Mouse (Mus musculus) cerebellum, postnatal 25 days (tissue): ENCODE data around the gene Pim3.

Source experiments
- DNase-seq, 2 experiments: peaks; one replicate each; pipeline ENCODE4 v3.0.0; 2021; ENCODE audit warnings: mixed read lengths in 2 of 2

Gene Pim3

GRCm38 (mm10) chr15:88837199-88837932, 24.6 kb upstream of the Pim3 start:
- peak; percentile 31 to 51 for DNase-seq

DNA sequence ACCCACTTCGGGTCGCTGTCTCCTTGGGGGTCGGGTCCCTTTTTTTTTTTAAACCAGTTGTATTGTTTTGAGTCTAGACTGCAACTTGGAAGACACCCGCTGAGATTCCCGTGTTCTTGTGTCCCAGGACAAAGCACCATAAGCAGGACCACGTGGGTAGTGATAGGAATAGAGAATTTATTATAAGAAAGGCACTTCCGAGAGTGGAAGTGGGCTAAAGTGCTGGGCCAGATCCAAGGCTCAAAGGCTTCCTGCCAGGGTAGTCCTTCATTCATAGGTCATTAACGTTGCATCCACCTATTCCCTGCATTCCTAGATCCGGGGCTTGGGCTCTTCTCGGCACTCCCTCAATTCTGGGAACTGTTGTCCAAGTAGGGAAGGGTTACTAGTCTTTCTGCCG, 24.0 kb upstream of the Pim3 start:
- DNase-seq = no peak

- DNase-seq = peak; percentile 57 to 70
Measured at GRCm38 (mm10) chr15:88839271-88839670, 22.7 kb upstream of the Pim3 start.

DNA sequence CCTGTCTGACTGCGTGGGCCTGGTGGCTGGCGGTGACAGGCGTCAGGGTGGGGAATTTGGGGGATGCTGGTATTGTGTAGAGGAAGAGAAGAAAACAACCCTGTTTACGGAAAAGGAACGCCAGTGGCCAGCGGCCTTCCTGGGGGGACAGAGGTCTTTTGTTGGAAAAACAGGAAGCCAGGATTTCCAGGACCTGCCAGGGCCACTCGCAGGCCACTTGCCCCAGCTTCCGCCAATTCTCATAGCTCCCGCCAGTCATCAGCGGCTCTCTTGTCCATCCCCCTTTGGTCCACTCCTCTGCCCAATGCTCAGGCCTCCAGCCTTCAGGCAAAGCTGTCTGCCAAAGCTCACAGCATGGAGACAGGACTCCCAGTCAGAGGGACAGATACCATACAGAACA, 21.9 kb upstream of the Pim3 start:
- DNase-seq = peak; percentile 70

GRCm38 (mm10) chr15:88841160-88841559, 20.8 kb upstream of the Pim3 start:
- DNase-seq = peak; percentile 48 to 62

- peak; percentile 90 to 92 for DNase-seq
Measured at GRCm38 (mm10) chr15:88841580-88842299, 20.2 kb upstream of the Pim3 start.

- no peak for DNase-seq
Measured at GRCm38 (mm10) chr15:88842300-88842673, 19.7 kb upstream of the Pim3 start.

GRCm38 (mm10) chr15:88843486-88844097, 18.4 kb upstream of the Pim3 start:
- DNase-seq = peak in 1 of 2 experiments; percentile 44

DNA sequence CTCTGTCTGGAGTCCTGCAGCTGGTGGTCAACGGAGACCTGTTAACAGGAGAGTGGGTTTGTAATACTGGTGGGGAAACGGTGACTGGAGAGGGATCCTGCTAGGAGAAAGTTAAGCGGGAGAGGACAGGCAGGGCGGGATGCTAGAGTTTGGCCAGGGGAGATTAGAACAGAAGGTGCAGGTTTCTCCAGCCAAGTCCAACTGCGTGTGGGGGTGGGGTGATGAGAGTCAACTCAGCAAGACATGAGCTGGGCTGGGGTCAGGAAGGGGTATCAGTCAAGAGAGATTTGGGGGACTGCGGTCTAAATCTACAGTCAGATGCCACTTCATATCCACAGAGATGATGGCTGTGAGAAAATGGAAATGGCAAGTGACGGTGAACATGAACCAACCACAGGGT, 17.0 kb upstream of the Pim3 start:
- peak in 1 of 2 experiments; percentile 69 for DNase-seq

DNA sequence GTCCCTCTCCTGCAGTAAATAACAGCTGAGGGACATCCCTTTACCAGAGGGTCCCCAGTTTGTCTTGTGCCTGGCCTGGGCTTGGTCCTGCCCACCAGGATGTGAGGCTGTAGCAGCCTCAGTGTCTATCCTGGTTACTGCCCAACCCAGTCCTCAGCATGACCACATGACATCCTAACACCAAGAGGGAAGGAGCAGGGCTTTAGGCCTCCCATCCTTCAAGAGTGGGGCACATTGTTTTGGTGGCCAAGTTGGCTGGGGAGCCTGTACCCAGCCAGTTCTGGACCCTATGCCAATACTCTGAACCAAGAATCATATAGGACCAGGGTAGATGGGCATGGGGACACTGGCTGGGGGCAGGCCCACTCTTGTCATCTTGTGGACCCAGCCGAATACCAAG, 13.3 kb upstream of the Pim3 start:
- no peak for DNase-seq

DNA sequence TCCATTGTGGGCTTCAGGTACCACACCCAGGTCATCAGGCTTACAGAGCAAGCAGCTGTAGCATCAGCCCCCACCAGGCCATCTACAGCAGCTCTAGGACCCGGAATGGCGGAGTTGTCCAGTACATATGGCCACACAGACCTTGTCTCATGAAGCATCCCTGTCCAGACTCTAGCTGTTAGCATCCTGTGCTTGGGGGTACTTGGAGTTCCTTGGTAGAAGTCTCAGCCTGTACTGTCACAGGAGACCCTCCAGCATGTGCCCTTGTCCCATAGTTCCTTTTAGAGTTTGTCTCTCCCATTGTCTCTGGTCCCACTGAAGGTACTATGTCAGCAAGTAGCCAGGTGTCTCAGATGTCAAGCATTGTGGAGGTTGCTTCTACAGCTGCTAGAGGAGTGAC, 12.4 kb upstream of the Pim3 start:
- DNase-seq = no peak

DNA sequence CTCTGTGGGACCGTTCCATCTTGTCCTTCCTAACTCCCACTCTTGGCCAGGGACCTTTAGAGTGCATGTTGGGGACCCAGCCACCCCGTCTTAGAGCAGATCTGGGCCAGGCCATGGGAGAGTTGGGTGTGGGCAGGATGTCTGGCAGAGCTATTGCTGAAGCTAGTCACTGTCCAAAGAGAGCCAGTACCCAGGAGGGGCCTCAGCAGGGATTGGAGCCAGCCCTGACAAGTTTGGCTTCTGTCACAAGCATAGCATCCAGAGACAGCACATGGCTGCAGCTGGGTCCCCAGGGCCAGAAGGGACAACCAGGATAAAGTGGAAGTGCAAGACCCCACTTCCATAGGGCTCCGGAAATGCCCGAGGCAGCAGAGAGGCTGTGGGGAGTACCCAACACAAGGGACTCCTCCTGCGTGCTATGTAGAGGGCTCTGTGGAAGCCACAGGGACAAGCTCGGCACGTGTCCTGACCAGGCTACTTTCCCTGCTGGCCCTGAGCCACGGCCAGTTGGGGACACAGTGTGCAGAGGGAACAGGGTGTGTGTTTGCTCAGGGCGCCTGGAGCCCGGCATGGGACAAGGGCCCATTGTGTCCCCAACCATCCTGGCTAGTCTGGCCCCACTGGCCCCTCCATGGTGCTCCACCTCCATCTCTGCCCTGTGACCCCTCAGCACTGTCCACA, 11.7 kb upstream of the Pim3 start:
- peak; percentile 88 to 89 for DNase-seq

DNA sequence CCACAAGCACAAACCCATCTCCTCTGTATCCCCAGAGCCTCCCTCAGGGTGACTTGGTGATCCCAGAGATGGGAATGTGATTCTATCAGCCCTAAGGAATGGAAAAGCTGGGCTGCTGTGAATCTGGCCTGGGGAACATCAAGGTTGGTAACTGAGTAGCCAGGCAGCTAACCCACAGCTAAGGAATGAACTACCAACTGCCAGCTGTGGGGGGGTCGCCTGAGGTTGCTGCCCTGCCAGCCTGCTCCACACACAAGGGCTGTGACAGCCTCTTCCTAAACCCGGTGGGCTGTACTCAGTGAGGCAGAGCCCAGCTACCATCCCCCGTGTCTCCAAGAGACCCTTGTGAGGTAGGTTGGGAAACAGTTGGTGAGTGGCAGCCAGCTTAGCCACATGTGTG, 10.9 kb upstream of the Pim3 start:
- DNase-seq = no peak

GRCm38 (mm10) chr15:88851507-88852149, 10.4 kb upstream of the Pim3 start:
- peak in 1 of 2 experiments; percentile 25 for DNase-seq

DNA sequence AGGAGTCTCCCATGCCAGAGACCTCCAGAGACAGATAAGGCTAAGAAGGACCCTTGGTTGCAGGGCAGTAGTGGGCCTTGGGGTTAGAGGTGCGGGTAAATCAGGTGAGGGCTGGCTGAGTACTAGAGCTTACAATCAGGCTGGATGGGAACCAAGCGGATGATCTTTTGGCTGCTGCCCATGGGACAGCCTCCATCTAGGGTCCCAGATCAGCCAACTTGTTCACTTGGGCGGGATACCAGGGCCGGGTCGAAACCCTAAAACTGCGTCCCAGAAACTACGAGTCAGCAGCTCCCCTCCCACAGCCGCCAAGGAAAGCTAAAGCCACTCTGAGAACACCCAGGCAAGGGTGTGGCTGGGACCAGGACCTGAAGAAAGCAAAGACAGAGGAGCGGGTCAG, 8.9 kb upstream of the Pim3 start:
- DNase-seq = peak in 1 of 2 experiments; percentile 7

DNA sequence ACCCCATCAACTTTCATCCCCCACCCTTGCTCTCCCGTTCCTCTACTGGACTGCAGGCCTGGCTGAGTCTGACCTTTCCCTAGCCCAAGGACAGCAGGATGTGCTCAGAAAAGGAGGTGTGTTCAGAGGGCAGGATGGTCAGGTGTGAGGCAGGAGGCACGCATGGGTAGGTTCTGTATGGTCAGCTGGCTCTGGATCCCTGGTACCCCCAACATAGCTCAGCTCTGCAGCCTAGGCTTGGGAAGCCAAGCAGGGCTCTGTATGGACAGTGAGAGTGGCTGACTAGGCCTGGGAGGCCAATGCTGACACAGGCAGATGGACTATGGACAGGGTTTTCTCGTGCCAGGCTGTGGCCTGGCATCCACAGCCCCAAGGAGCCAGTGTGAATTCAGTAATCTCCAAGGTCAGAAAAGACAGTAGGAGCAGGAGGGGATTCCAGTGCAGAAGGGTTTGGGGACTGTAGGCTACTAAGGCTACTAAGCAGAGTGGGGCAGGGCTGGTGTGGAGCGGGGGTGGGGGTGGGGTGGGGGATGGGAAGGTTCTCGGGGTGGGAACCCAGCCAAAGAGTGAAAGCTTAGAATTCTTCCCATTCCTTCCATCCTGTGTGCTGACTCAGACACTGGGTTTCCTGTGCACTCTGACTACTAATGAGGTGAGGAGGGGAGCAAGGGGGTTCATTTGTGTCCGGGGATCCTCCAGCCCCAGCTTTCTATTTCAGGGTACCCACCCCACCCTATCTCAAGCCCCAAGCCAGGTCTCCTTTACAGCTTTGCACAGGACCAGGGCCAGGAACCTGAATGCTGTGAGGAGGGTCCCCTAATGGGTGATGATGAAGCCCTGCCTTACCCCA, 7.6 kb upstream of the Pim3 start:
- peak; percentile 65 to 69 for DNase-seq

DNA sequence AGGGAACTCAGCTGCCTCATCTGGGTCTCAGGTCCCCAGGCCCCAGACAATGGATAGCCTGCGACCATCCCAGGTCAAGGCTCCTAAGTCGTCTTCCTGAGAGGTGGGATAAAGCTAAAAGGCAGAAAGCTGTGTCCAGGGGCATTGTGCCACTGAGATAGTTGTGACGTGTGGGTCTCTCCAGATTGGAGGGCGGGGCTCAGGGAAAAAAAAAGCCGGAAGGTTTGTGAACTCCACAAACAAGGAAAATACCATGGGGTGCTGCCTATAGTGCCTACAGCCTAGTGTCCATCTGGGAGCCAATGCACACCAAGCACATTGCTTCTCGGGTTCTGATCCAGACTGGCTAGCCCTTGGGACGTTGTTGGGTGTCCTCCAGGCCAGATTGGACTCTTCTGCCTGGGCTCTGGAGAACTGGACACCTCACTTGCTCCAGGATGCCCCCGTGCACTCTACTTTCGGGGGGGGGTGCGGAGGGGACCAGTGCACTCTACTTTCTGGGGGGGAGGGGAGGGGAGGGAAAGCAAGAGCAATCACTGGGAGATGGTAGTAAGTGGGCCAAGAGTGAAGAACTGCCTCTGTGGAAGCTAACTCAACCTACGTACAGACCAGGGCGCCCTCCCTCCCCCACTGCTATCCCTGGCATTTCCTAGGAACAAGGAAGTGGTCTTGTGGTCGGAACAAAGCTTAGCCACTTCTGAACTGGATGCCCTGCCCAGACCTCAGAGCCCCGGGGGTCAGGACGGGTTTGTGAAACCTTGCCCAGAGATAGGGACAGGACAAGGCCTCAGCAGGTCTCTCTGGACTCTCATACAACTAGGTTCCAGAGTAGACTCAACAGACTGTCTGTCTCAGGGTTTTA, 6.8 kb upstream of the Pim3 start:
- DNase-seq = peak in 1 of 2 experiments; percentile 25

DNA sequence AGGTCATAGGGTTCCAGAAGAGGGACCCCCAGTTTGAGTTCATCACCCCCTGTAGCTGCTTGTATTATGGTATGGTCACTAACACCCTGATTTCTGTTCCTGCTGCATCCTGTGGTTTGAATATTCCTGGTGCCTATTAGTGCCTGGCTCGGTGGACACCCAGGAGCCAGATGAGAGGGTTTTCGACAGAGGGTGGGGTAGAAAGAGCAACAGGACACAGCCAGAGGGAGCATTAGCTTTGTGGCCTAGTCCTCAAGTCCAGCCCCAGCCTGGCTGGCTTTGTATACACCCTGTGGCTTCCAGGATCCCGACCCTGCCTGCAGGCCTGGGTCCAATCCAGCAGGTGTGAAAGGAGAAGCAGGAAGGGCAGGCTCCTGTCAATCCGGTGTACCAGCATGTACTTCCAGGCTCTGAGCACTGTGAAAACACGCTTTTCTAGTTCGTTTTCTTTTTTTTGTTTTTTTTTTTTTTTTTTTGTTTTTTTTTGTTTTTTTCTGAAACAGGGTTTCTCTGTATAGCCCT, 6.0 kb upstream of the Pim3 start:
- DNase-seq = no peak

GRCm38 (mm10) chr15:88856613-88857012, 5.4 kb upstream of the Pim3 start:
- no peak for DNase-seq

DNA sequence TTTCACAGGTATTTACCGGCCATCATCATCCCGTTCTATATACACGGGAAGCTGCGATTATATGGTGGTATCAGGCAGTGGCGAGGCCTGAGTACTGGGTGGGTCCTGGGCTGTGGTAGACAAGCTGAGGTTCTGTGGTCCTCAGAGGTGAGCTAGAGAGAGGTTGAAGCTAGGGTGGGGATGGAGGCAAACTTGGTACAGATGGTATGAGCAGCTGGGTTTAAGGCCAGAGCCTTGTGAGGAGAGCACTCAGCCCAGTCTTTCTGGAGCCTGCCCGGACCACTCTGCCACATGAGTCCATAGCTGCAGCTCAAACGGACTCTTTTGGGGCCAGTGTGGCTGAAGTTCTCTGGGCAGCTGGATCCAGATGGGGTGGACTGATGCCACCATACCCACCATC, 4.6 kb upstream of the Pim3 start:
- DNase-seq = no peak

DNA sequence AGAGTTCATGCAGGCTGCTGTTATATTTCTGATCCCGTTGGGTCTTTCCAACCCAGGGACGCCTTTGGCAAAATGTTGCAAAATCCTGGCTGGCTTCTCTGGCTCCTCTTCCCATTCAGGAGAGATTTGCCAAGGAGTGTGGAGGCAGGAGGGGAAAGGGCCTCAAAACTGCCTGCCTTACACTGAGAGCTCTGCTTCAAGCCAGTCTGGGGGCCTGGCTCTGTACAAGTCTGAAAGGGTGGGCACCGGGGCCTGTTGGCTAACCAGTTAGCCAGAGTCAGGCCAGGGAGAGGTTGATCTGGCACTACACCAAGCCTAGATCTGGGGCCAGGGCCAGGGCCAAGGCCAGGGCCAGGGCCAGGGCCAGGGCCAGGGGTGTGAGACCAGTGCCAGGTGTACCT, 3.8 kb upstream of the Pim3 start:
- peak; percentile 70 to 74 for DNase-seq
